Mouse (Mus musculus) liver, embryonic 14.5 days (tissue): ENCODE results near the gene Apobec3. TPM values are rescaled to one million over a fixed set of nuclear protein-coding genes. Genes with fewer than 3 reads are reported as not detected.

Experiments used
- ATAC-seq: fragments of 200-750 bp; cut with Nextera tagmentation; 2 replicates; pipeline ENCODE4 v1.8.0; 2017; ENCODE audit warnings: moderate number of reproducible peaks, mild to moderate bottlenecking, moderate library complexity; ENCODE audit not compliant: insufficient read depth
- DNase-seq, 3 experiments: peaks; one replicate each; pipeline ENCODE4 v3.0.0-alpha.2; 2012 to 2013; ENCODE audit warnings: low read depth in 3 of 3, low spot score in 3 of 3
- H3K27ac ChIP-seq: fragments of 300-500 bp; sonication (generic); 2 replicates; pipeline ENCODE4 v1.5.1; 2014; ENCODE audit warnings: moderate library complexity, mild to moderate bottlenecking, control low read depth, inconsistent platforms
- H3K27me3 ChIP-seq: fragments of 300-500 bp; sonication (generic); 2 replicates; pipeline ENCODE4 v1.6.1; 2014; ENCODE audit warnings: mild to moderate bottlenecking, low read length, moderate library complexity; ENCODE audit not compliant: control insufficient read depth, insufficient read depth
- H3K36me3 ChIP-seq: fragments of 300-500 bp; sonication (generic); replicated peaks from 2 replicates; pipeline ENCODE4 v1.6.1; 2014; ENCODE audit warnings: low read depth; ENCODE audit not compliant: control insufficient read depth, insufficient read depth
- H3K4me1 ChIP-seq, 2 experiments: fragments of 200-500 bp in 1 of 2; fragments of 300-500 bp in 1 of 2; sonication (generic) in 1 of 2; replicated peaks; 2 replicates each; pipeline ENCODE4 v1.6.1; 2012 to 2014; ENCODE audit warnings: antibody characterized with exemption in 1 of 2, inconsistent platforms in 1 of 2, low read length in 1 of 2; ENCODE audit not compliant: control insufficient read depth in 2 of 2, insufficient read depth in 2 of 2
- H3K4me2 ChIP-seq: fragments of 300-500 bp; sonication (generic); 2 replicates; pipeline ENCODE4 v1.6.1; 2014; ENCODE audit warnings: low read depth, mild to moderate bottlenecking, control low read depth, moderate library complexity
- H3K4me3 ChIP-seq, 2 experiments: fragments of 200-500 bp in 1 of 2; fragments of 300-500 bp in 1 of 2; sonication (generic) in 1 of 2; 2 replicates each; pipeline ENCODE4 v1.5.1; 2012 to 2014; ENCODE audit warnings: low read depth in 2 of 2, low read length in 2 of 2, mild to moderate bottlenecking in 2 of 2, control low read depth in 1 of 2, inconsistent platforms in 1 of 2, moderate library complexity in 1 of 2; ENCODE audit not compliant: insufficient read depth in 1 of 2
- H3K9ac ChIP-seq: fragments of 300-500 bp; sonication (generic); replicated peaks from 2 replicates; pipeline ENCODE4 v1.6.1; 2014; ENCODE audit warnings: mild to moderate bottlenecking, control low read depth, moderate library complexity
- H3K9me3 ChIP-seq: fragments of 300-500 bp; sonication (generic); 2 replicates; pipeline ENCODE4 v1.6.1; 2016; ENCODE audit warnings: low read length, mixed read lengths; ENCODE audit not compliant: control insufficient read depth
- CTCF ChIP-seq: IDR thresholded peaks from 2 replicates; pipeline ENCODE4 v1.5.1; 2016; ENCODE audit warnings: antibody characterized with exemption, low read depth, control low read depth
- EP300 ChIP-seq: IDR thresholded peaks from 2 replicates; pipeline ENCODE4 v1.6.1; 2016; ENCODE audit warnings: antibody characterized with exemption, low read depth
- WGBS: fragments of 180-500 bp; shearing (Covaris S2); extraction: QIAGEN DNeasy Blood & Tissue Kit; methylation state at CpG from one replicate; pipeline ENCODE4 v1.1.7; 2014; ENCODE audit not compliant: insufficient replicate concordance; 5-methylcytosine and 5-hydroxymethylcytosine counted together
- polyA plus RNA-seq, 2 experiments: library from polyadenylated mRNA; depleted of rRNA in 1 of 2; stranded (reverse) in 1 of 2; unstranded in 1 of 2; fragments of >200 nt; fragmentation: Nextera tagmentation in 1 of 2; extraction: Ambion mirVana in 1 of 2; gene quantifications; 2 replicates each; pipeline versions ENCODE4 v1.2.1 to v1.2.3; 2012 to 2014

Gene Apobec3
- polyA plus RNA-seq, 2 experiments = 29.8 to 34.3 TPM

DNA sequence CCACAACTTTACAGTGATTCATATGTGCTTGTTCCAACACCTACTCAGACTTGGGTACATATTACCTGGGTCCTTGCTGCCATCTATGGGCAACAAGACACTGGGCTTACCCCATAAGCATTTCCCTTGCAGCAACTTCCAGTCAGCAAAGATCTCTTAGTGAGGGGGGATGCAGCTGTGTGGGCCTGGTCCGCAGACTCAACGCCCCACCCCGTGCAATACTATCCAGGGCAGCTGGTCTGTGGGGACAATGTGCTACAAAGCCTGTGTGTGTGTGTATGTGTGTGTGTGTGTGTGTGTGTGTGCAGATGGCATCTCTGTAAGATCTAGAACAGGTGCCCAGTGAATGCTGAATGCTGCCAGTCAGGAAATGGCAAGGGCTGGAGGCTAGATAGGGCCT lies 22.9 kb downstream of the Apobec3 start:
- H3K4me2 ChIP-seq = no peak overlapping the region
- DNase-seq (no peak), ATAC-seq (no peak)
- H3K27me3 ChIP-seq = no peaks in the 10 kb centered on the region
- 84% methylated on average over 3 of the region's 3 CpGs for WGBS
- H3K9me3 ChIP-seq = no peaks in the 10 kb centered on the region
- no peak overlapping the region for H3K27ac ChIP-seq
- TF ChIP-seq CTCF (peak; percentile 22; the same call in 1 of the 2 replicates), EP300 (no peak)
- no peak overlapping the region for H3K9ac ChIP-seq
- H3K36me3 ChIP-seq = no peaks in the 10 kb centered on the region
- no peaks in the 10 kb centered on the region for H3K4me1 ChIP-seq
- H3K4me3 ChIP-seq = no peak overlapping the region

DNA sequence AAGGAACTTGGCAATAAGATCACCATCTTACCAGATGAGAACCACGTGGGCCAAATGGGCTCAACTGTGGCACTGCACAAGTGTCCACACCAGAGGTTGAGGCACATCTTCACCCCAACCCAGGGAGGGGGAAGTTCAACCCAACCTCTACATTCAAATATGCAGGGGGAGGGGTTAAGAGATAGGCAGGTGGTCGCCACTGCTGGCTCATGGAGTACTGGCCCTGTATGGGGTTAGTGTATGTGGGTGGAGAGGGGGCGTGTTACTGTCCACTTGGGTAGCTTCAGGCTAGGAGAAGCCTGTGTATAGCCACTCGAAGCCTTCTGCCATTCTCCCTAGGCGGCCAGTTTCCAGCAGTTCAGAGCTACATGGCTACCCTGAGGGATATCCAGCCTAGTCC lies 24.7 kb downstream of the Apobec3 start:
- Histone ChIP-seq H3K27ac (no peak overlapping the region), H3K27me3 (no peaks in the 10 kb centered on the region), H3K9ac (no peak overlapping the region), H3K36me3 (no peaks in the 10 kb centered on the region), H3K4me2 (no peak overlapping the region), H3K4me1 (no peaks in the 10 kb centered on the region), H3K9me3 (no peaks in the 10 kb centered on the region), H3K4me3 (no peak overlapping the region)
- ATAC-seq (no peak), DNase-seq (no peak)
- TF ChIP-seq CTCF (no peak), EP300 (no peak)
- 60% methylated on average over 5 of the region's 5 CpGs for WGBS

DNA sequence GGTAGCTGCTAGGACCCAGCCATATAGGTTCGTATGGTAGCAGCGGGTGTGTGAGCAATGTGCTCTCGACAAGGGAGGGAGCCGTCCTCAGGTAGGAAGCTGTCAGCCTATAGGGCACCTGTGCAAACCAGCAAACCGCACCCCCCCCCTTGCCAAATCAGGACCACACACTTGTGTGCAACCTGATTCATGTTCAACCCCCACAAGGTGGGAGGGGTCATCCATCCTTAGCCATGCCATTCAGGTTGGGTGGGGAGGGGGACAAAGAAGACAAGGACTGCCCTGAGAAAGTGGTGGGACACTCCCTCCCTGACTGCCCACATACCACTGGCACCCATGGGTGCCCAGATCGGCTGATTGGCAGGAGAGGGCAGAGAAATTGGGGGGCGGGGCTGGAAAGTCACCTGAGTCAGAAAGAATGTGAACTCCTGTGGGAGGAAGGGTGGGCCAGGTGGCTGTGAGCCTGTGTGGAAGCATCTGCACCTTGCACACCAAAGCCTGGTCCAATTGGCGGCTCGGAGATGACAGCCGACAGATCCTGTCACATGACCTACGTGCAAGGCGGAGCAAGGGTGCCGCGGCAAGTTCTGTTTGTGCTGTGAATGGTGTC lies 25.8 kb downstream of the Apobec3 start:
- Histone ChIP-seq H3K27ac (no peak overlapping the region), H3K4me1 (no peaks in the 10 kb centered on the region), H3K4me2 (no peak overlapping the region), H3K36me3 (no peaks in the 10 kb centered on the region), H3K9me3 (no peaks in the 10 kb centered on the region), H3K4me3 (no peak overlapping the region), H3K27me3 (no peaks in the 10 kb centered on the region), H3K9ac (no peak overlapping the region)
- DNase-seq (no peak), ATAC-seq (no peak)
- TF ChIP-seq EP300 (no peak), CTCF (no peak)
- WGBS = 71% methylated on average over 14 of the region's 14 CpGs

DNA sequence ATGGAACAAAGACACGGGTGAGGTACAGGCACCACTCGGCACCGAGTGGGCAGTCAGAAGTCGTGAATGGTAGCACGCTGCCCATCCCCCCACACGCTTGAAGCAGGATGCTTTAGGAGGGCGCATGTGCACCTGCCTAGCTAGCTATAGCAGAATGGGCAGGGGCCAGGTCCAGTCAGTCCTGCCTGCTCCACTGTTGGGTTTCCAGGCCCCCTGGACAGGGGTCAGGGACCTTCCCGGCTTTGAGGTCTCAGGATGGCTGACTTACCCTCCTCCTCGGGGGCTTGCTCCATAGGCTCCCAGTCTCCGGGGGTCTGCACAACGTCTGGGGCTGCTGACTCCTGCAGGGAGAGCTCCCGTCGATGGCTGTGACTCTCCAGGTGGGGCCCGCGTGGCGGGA lies 27.0 kb downstream of the Apobec3 start:
- DNase-seq (no peak), ATAC-seq (no peak)
- Histone ChIP-seq H3K4me1 (no peaks in the 10 kb centered on the region), H3K4me2 (no peak overlapping the region), H3K27ac (no peak overlapping the region), H3K4me3 (no peak overlapping the region), H3K36me3 (no peaks in the 10 kb centered on the region), H3K27me3 (no peaks in the 10 kb centered on the region), H3K9ac (no peak overlapping the region), H3K9me3 (no peaks in the 10 kb centered on the region)
- TF ChIP-seq EP300 = no peak
- WGBS = 80% methylated on average over 16 of the region's 16 CpGs

DNA sequence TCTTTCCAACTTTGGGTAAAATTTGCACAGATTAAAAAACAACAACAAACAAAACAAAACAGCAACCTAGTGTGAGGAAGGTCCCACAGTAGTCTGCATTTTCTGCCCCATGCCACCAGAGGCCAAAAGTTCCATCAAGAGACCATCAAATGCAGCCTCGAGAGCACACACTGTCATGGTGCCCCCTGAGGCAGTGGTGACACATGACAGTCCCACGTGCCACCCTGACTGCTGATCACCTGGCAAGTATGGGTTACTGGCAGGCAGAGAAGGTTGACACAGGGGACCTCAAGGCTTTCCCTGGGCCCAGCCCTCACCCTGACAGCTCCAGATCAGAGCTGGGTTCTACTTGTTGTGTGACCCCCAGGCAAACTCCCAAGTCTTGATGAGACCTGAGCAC lies 28.3 kb downstream of the Apobec3 start:
- 37% methylated on average over 2 of the region's 2 CpGs for WGBS
- H3K4me1 ChIP-seq = no peaks in the 10 kb centered on the region
- H3K4me2 ChIP-seq = no peak overlapping the region
- no peak for TF ChIP-seq EP300
- TF ChIP-seq CTCF = peak; percentile 33
- H3K4me3 ChIP-seq = no peak overlapping the region
- H3K27me3 ChIP-seq = no peaks in the 10 kb centered on the region
- no peak overlapping the region for H3K9ac ChIP-seq
- no peak overlapping the region for H3K27ac ChIP-seq
- H3K36me3 ChIP-seq = no peaks in the 10 kb centered on the region
- no peak for DNase-seq
- H3K9me3 ChIP-seq = no peaks in the 10 kb centered on the region
- no peak for ATAC-seq
